Mouse (Mus musculus) erythroblast, adult 5-6 weeks (primary cell): Measurements from ENCODE around the gene H3f3b. TPM values are rescaled to one million over a fixed set of nuclear protein-coding genes. Genes with fewer than 3 reads are reported as not detected.
A peak's percentile ranks its signal among the peaks of the same experiment; 100 is the strongest.

ENCODE experiments used
- ATAC-seq: replicated peaks from 2 replicates; pipeline ENCODE4 v1.8.0; 2016; ENCODE audit warnings: moderate number of reproducible peaks, mild to moderate bottlenecking, moderate TSS enrichment, inconsistent platforms; ENCODE audit not compliant: poor library complexity, low FRiP score, severe bottlenecking
- total RNA-seq, 2 experiments: library from RNA; stranded (forward) in 1 of 2; stranded (reverse) in 1 of 2; fragments of 150-400 nt in 1 of 2; fragments of 200-764, 138-1000 nt in 1 of 2; gene quantifications; 2 replicates each; pipeline versions ENCODE4 v1.2.3 to v1.2.4; 2015 to 2017; ENCODE audit warnings: low replicate concordance in 2 of 2

The H3f3b gene
- total RNA-seq (2015; ENCODE audit: low replicate concordance): 366 and 401 TPM in 2 replicates
- total RNA-seq (2017; ENCODE audit: low replicate concordance): 384 and 542 TPM in 2 replicates

DNA sequence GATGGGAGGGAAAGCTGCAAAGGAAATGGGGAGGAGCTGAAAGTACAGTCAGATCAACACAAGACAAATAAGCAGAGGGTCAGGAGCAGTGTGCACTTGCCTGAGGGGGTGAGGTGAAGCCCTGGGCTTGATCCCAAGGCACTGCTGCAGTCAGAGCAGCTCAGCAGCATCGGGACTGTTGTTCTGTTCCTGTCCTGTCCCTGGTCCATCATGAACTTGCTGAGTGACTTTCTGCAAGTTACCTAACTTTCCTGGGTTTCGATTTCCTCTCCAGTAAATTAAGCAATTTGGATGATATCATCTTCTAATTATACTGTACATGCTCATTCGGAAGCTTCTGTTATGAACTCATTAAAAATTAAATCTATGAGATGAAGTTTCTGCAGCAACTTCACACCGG lies at the start of gene H3f3b:
H3f3b (minus strand) TSS at position 207 of the 400 bp plus-strand sequence.
- ATAC-seq: no peak

DNA sequence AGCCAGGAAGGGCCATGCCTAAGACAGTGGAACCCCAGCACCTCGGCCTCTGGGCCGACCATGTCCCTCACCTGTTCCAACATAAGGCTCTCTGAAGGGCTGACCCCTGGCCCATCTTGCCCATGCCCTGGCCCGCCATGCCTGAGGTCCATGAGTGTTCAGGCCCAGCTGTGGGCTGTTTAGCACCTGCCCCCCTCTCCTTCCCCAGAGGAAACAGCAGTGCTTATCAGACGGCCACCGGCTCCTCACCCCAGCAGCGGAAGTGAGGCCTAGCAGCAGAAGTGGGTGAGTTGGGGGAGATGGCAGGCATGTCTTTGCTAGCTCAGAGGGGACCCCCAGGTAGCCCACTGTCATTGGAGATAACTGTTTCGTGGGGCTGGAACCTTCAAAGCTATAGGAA lies 49.1 kb upstream of the H3f3b start:
- 0 out of 2 replicates have a peak, but pooled peaks have one; percentile 9 for ATAC-seq

DNA sequence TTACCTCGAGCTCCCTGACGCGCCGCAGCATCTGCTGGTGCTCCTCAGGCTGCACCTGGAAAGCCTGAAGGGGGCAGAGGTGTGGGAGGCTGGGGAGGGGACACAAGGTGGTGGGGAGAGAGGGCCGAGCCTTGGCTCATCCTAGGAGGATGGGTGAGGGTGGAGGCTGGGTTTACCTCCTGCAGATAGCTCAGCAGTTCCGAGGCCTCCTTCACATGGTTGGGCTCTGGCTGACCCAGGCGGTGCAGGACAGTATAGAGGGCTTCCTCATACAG lies 48.4 kb upstream of the H3f3b start:
- no peak for ATAC-seq

DNA sequence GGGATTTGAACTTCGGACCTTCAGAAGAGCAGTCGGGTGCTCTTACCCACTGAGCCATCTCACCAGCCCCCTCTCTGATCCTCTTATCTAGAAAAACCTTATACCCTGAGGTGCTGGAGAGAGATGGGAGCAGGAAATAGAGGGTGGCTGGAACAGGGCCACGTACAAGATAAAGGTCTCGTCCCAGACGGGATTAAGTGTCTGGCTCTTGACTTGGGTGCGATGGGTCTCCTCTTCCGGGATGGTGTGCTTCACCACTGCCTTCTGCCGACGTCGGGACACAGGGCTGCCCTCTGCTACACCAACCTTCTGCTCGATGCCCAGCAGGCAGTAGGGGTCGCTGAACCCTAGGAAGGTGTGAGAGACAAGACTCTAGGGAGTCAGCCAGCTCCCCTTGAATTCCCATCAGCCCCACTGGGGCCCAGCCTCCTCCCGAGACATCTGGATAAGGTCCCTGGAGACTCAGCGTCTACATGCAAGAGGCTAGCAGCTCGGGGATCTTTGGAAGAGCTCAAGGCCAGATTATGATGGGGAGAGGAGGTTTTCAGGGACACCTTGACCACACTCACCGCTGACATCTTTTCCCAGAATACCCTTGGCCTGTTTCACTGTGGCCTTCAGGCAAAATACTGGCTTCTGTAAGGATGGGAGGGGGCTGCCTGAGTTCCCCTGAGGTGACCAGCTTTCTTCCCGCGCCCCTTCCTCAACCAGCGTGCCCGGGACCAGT lies 47.9 kb upstream of the H3f3b start:
- ATAC-seq: no peak

DNA sequence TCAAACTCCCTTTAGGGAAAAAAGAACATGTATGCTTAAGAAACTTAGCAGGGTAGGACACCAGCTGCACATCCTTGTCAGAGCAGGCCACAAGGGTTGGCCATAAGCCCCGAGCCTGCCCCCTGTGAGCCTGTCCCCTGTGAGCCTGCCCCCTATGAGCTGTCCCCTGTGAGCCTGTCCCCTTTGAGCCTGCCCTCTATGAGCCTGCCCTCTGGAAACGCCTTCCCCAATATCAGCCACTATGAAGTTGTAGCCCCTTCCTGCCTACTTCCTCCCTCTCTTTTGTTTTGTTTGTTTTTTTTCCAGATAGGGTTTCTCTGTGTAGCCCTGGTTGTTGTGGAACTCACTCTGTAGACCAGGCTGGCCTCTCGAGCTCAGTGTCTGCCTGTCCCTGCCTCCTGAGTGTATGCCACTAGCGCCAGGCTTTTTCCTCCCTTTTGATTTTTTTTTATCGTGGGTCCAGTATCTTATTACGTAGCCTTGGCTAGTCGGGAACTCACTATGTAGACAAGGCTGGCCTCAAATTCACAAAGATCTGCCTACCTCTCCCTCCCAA lies 46.8 kb upstream of the H3f3b start:
- no peak for ATAC-seq

DNA sequence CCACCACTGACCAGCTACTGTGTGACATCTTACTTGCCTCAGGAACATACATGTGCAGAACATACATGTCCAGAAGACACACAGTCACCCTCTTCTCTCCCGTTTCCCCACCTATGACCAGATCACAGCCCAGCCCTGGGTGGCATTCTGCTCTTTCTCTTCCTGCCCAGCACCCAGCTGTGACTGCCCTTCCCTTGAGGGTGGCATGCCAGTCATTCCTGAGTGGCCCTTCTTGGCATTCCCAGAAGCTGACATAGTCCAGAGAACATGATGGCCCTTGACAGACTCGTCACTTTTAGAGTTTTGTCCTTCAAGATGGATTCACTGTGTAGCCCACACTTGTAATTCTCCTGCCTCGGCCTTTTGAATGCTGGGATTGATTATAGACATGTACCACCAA lies 44.8 kb upstream of the H3f3b start:
- ATAC-seq: no peak

DNA sequence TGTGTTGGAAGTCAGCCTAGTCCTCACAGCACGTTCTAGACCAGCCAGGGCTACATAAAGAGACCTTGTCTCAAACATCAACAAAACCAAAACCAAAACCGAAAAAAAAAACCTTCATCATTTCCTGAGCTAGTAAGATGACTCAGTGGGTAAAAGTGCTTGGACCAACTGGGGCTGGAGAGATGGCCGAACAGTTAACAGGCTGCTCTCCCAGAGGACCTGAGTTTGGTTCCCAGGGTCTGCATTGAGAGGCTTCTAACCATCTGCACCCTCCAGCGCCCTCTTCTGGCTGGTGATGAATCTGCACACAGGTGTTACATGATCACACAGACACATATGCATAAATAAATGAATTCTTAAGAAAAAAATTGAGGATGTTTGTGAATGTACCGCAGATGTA lies 43.7 kb upstream of the H3f3b start:
- no peak for ATAC-seq

DNA sequence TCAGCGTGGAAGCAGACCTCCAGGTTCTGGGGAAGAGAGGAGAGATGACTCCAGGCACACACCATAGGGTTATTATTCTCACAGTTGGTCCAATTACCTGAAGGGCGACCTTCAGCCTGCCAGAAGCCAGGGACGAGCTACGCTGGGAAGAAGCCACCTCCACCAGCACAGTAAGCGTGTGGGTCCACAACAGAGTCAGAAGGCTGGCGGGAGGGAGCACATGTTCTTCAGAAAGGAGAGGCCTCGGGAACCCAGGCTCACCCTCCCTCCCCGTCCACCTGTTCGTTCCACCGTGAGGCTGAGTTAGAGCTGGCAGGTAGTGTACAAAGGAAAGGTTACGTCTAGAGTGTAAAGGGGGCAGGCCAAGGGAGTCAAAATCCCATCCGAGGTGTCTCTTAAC lies 37.6 kb upstream of the H3f3b start:
- ATAC-seq: no peak

DNA sequence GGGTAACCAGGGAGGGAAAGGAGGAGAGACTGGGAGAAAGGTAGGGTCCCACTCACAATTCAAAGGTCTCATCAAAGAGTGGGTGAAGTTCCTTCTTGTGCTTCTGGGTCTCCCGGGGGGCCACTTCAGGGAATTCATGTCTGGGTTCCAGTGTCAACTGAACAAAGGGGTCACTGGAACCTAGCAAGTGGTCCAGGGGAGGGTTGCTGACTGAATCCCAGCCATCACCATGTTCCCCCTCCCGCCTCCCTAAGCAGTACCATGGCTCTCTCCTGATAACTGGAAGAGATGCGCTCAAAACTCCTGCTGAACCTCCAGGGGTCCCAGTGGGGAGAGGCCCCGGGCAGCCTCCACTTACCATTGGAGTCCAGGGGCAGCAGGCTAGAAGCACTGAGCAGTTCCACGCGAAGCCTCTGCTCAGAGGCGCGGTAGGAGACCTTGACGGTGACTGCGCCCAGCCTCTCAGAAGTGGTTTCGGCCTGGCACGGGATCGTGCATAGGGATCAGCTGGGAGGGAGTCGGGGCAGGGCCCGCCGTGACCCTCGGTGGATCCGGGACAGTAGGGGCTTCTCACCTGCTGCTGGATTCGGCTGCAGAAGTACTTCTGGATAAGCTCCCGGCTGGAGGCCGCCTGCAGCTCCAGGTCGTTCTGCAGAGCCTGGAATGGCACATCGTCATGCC lies 36.6 kb upstream of the H3f3b start:
- ATAC-seq: no peak

DNA sequence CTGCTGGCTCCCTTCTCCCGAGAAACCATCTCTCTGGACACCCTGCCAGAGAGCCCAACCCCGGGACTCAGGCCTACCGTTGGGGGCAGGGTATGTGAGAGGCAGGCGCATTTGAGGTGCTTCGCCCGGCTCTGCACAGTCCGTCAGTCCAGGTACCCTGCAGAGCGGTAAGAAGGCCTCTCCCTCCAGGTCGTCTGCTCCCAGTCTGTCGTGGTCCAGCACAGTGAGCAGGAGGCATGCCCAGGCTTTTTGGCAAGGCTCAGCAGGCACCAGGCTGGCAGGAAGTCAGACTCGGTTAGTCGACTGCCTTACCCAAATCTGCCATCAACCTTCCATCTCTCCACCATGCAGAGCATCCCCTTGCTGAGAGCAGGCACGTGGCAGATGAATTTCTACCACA lies 35.8 kb upstream of the H3f3b start:
- ATAC-seq: no peak

DNA sequence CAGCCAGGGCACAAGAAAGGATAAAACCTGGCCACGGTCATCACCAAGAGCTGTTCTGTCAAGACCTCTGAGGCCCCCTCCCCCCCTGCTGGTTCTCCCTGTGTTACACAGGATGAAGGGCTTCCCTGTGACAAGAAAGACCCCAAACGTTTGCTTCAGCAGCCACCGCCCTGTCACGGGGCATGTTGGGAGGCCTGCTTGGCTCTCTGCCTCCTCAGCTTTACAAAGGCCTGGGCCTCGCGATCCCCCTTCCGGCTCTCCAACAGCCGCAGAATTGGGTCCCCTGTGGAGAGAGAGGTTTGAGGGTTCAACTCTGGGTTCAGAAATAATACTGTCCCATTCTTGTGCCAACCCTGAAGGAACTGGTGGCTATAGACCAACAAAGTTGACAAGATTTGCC lies 34.8 kb upstream of the H3f3b start:
- ATAC-seq: no peak

DNA sequence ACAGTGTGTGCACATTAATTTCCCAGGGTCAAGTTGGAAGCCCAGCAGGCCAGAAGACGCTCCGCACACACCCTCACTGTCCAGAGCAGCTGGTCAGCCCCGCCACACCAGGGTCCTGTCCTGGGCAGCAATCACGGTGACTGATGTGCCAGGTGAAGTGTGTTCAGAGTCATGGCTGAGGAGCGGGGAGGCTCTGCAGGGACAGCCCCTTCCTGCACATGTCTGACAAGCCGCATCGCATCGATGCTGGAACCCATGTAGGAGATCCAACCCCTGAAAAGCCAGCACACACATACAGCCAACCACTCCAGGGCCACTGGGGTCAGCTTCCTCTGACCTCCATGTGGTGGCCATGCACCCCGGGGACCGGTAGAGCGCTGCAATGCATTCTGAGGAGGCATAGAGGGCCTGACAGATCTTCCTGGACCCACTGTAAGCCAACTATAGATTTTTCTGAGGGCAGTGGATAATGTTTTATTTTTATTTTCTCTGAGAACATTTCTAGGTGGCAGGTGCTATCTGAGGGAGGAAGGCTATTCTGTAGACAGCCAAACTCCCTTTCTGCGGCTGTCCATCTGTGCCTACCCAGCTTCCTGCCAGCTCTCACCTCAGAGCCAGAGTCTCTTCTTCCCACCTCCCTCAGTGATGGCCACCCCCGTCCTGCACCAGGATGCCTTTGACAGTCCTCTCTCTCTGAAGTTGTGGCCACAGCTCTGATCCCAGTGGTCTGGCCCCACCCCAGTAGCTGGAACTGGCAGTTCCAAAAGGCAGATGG lies 34.1 kb upstream of the H3f3b start:
- ATAC-seq: no peak

DNA sequence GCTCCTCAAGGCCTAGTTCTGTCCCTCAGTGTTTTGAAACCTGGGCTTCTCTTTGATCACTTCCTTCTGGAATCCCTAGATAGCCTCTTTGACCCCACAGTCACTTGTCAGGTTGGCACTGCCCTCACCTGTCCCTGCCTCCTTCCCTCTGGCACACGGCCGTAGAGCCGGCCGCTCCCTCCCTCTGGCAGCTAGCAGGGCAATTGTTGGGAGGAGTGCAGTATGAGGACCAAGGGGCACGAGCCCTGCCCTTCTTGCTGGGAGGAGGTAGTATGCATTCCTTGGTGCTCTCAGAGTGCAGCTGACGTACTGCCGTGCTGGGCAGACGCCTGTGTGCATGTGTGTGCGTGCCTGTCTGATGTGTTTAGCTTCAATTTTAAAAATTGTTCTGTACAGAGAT lies 32.8 kb upstream of the H3f3b start:
- ATAC-seq: no peak

DNA sequence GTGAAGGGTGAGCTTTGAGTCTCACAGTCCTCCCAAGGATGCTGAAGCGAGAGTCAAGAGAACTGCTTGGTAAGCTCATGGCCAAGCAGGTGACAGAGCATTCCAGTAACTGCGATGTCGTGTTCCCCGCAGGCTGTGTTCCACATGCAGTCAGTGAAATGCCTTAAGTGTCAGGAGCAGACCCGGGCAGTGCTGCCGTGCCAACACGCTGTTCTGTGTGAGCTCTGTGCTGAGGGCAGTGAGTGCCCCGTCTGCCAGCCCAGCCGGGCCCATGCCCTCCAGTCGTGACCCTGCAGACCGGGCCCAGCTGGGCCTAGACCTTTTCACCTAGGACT lies 31.9 kb upstream of the H3f3b start:
- ATAC-seq: no peak

DNA sequence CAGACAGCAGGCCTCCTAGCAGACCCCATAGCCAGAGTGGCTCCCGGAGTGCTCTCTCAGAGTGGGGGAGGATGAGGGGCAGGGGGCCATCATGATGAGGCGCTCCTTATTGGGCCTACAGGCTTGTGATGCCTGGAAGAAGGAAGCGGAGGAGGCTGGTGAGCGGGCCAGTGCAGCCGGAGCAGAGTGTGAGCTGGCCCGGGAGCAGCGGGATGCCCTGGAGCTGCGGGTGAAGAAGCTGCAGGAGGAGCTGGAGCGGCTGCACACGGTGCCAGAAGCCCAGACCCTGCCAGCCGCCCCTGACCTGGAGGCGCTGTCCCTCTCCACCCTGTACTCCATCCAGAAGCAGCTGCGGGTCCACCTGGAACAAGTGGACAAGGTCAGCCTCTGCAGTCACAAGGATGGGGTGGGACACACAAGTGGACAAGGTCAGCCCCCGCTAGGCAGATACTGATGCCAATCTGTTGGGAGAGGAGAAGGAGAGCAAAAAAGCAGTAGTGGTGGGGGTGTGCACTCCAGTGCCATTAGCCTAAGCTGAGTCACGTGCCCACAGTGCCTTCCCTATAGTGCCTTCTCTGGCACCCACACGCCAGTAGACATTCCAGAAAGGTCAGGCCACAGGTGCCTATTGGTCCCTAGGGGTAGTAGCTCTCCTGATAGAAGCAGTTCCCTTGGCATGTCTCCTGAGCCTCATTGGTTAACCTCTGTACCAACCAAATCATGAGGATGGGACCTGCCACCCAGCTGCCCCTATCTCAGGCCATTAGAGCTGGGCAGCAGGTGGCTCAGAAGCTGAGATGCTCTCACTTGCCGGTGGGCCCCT lies 31.3 kb upstream of the H3f3b start:
- no peak for ATAC-seq

DNA sequence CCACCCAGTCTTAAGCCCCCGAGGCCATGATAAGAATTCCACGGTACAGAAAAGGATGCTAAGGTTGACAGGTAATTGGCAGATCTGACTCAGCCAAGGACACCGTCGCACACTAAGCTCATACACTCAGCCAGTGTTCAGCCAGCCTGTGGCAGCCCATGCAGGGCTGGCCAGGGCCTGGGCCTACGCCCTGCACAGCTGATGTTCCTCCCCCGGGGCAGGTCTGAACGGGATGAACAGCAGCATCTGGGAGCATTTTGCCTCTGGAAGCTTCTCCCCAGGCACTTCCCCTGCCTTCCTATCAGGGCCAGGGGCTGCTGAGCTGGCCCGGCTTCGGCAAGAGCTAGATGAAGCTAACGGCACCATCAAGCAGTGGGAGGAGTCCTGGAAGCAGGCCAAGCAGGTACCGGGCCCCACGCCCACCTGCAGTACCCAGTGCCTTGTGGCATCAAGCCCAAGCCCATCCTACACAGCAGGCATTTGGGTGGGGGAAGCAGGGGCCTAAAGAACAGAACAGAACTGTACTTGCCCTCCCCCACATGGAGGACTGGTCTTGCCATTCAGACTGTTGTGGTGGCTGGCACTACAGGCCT lies 30.4 kb upstream of the H3f3b start:
- no peak for ATAC-seq

DNA sequence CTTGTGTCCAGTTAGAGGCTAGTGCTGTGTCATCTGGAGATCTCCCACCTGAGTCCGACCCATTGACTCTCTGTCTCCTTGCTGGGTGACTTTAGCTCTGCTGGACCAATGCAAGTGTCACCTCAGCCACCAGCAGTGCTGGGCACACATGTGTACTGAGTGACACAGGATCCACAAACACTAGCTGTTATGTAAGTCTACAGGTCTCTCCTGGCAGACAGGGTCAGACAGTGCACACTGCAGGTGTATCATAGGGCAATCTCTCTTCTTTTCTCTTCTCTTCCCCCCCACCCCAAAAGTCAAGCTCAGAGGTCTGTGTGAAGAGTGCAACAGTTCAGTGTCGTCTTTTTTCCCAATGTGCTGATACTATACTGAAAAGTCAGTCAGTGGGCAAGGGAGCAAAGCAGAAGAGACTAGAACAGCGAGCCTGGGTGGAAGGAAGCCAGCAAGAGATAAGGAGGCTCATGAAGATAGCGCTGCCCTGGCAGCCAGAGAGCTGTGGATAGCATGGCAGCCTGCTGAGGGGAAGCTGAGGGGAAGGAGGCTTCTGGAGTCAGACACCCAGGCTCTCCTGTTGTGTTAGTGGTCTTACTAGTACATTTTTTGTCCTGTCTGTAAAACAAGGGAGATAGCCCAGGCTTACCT lies 29.6 kb upstream of the H3f3b start:
- ATAC-seq: peak; percentile 59

DNA sequence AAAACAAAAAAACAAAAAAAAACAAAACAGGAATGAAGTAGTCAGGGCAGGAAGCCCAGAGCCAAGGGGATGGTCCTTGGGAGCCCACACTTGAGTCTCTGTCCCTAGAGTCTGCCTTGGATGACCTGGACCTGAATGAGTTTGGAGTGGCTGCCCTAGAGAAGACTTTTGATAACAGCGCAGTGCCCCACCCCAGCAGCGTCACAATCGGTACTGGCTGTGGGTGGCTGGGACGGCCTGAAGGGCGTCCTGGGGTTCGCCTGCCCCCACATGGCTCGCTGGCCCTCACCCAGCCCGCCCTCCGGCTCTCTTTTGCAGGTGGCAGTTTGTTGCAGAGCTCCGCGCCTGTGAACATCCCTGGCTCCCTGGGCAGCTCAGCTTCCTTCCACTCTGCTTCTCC lies 28.1 kb upstream of the H3f3b start:
- ATAC-seq: peak; percentile 53

DNA sequence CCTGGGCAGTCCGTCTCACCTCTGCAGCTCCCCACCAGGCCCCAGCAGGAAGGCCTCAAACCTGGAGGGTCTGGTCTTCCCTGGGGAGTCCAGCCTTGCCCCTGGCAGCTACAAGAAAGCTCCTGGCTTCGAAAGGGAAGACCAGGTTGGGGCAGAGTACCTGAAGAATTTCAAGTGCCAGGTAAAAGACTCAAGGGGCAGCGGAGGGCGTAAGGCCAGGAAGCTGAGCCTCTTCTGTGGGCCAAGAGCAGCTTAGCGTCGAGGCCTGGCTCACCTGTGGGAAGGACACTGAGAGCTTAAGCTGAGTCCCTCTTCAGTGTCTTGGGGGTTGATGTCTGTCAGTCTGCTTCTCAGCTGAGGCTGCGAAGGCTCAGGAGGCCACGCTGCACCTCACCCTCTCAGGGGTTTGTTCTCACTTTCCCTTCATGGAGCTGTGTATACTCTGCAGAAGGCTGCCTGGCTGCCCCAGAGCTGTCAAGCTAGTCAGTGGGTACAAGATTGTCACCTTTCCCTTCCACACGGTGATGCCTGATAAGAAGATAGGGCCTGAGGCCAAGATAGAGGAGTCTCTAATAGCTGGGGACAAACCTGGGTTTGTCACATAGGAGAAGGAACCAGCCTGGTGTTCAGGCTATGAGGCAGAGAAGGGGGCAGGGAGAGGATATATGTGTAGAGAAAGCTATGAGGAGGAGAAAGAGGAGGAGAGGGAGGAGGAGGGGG lies 25.9 kb upstream of the H3f3b start:
- ATAC-seq: no peak
